Mouse (Mus musculus) cortical plate, adult 2 months (tissue): ENCODE measurements around the gene Ssty1. TPM values are rescaled to one million over a fixed set of nuclear protein-coding genes. Genes with fewer than 3 reads are reported as not detected.
"Not testable (repeated sequence)": the region's sequence is repeated elsewhere in the genome, so short reads cannot be mapped to it uniquely, and the experiment has no call there.

Experiments
- H3K27ac ChIP-seq: fragments of 200-500 bp; 2 replicates; pipeline ENCODE4 v1.5.1; 2012; ENCODE audit warnings: low read length, control low read depth, inconsistent platforms; ENCODE audit not compliant: insufficient read depth
- H3K4me1 ChIP-seq: fragments of 200-500 bp; 2 replicates; pipeline ENCODE4 v1.6.1; 2011; ENCODE audit warnings: low read length; ENCODE audit not compliant: control insufficient read depth, insufficient read depth
- H3K4me3 ChIP-seq: fragments of 200-500 bp; 2 replicates; pipeline ENCODE4 v1.5.1; 2011; ENCODE audit warnings: mild to moderate bottlenecking, low read length, control low read depth; ENCODE audit not compliant: insufficient read depth
- polyA plus RNA-seq: library from polyadenylated mRNA; depleted of rRNA; stranded (reverse); fragments of >200 nt; gene quantifications from 2 replicates; pipeline ENCODE4 v1.2.3, GENCODE M21; 2012; rRNA removed

The Ssty1 gene
- polyA plus RNA-seq = not detected in 2 replicates

- not testable (repeated sequence) for H3K27ac ChIP-seq, H3K4me1 ChIP-seq, H3K4me3 ChIP-seq
Observed at GRCm38 (mm10) chrY:18088816-18089215, at the start of gene Ssty1. Ssty1 (plus strand) TSS chrY:18089116.

- H3K4me3 ChIP-seq, H3K27ac ChIP-seq, H3K4me1 ChIP-seq: not testable (repeated sequence)
Observed at GRCm38 (mm10) chrY:18061712-18062111, 27.2 kb upstream of the Ssty1 start, which contains the start of gene Gm21764. Gm21764 (minus strand) TSS chrY:18061812.

Other genes starting within 250 kb of the Ssty1 start
- not detected in 2 replicates for gene Gm21904, start 242.8 kb upstream of the Ssty1 start, polyA plus RNA-seq
- gene Gm20772, start 214.4 kb upstream of the Ssty1 start, polyA plus RNA-seq = not detected in 2 replicates
- not detected in 2 replicates for gene Gm20831, start 214.4 kb upstream of the Ssty1 start, polyA plus RNA-seq
- gene Srsy, start 151.8 kb upstream of the Ssty1 start, polyA plus RNA-seq = not detected in 2 replicates
- gene Gm21764, start 27.3 kb upstream of the Ssty1 start, polyA plus RNA-seq = not detected in 2 replicates